In the genomic region with DNA sequence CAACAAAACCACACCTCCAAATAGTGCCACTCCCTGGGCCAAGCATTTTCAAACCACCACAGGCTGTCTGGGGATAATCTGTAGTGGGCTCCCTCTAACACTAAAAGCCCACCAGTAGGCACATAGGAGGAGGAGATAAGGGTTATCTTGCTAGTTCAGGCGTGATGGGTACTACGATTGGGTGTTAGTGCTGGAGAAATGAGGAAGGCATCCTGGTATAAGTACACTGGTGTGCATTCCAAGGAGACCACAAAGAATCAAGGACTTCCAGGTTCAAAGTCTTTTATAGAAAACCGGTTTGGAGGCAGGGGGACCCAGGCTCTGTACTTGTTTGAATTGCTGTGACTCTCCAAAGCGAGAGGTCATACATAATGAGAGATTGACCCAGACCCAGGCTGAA, we compare ENCODE assay signal across 8 mouse cellular contexts. TPM values are rescaled to one million over a fixed set of nuclear protein-coding genes. Genes with fewer than 3 reads are reported as not detected.
A peak's percentile ranks its signal among the peaks of the same experiment; 100 is the strongest.
DNase-seq lines count a peak whose midpoint lies in the region; ATAC-seq and TF ChIP-seq lines count a peak whose summit lies in the region.

No protein-coding gene starts in this region.

- DNase-seq in cerebellum, adult 8-10 months: peak; percentile 13
- DNase-seq in thymus, adult 2 months: no peak
- no peak for DNase-seq in thymus, postnatal 10 days (ENCODE audit: low spot score in 2 of 2)
- no peak for DNase-seq in ovary, postnatal 36 days (ENCODE audit: low spot score)
- no peak for DNase-seq in layer of hippocampus, adult 8-10 months (ENCODE audit: low spot score in 2 of 2)
- no peak for DNase-seq in adrenal gland, postnatal 10 days

- TF ChIP-seq POLR2A in thymus, adult 2 months (IDR thresholded peaks at IDR 0.05; ENCODE audit: control insufficient read depth, extremely low read depth, insufficient read depth, low read length, poor library complexity): no peak

- no peak for TF ChIP-seq CTCF in thymus, adult 2 months (IDR thresholded peaks at IDR 0.05; ENCODE audit: borderline replicate concordance, control insufficient read depth, extremely low read depth, insufficient read depth, low read length, poor library complexity)

- WGBS in thymus, adult 2 months: 57% methylated on average over 4 of the region's 4 CpGs
- 5% methylated on average over 4 of the region's 4 CpGs for WGBS in liver, embryonic 12.5 days (ENCODE audit: insufficient replicate concordance)

- no peaks in the 10 kb centered on the region for H3K27me3 ChIP-seq in thymus, adult 2 months (ENCODE audit: control insufficient read depth, insufficient read depth, low read length)
- no peaks in the 10 kb centered on the region for H3K27me3 ChIP-seq in liver, embryonic 12.5 days (replicated peaks)

- H3K9ac ChIP-seq in liver, embryonic 12.5 days: peak overlapping the region; percentile 77; the same call in 1 of the 2 replicates

- 0 out of 2 replicates have a peak, but pooled peaks cover 6% of the 10 kb centered on the region for H3K9me3 ChIP-seq in liver, embryonic 12.5 days (replicated peaks)

- H3K36me3 ChIP-seq in thymus, adult 2 months (ENCODE audit: control insufficient read depth, insufficient read depth, low read length): no peaks in the 10 kb centered on the region
- peaks cover 9% of the 10 kb centered on the region; the same call in 1 of the 2 replicates for H3K36me3 ChIP-seq in liver, embryonic 12.5 days

- H3K4me1 ChIP-seq in thymus, adult 2 months (replicated peaks; ENCODE audit: control insufficient read depth, insufficient read depth, low read length): peaks cover 8% of the 10 kb centered on the region
- peaks cover 30% of the 10 kb centered on the region for H3K4me1 ChIP-seq in liver, embryonic 12.5 days

- ATAC-seq in cerebellum, adult (ENCODE audit: insufficient number of reproducible peaks, low FRiP score, low TSS enrichment): no peak
- ATAC-seq in liver, embryonic 12.5 days: peak; percentile 45; the same call in 1 of the 2 replicates

- peak overlapping the region; percentile 99 for H3K4me2 ChIP-seq in liver, embryonic 12.5 days

- H3K4me3 ChIP-seq in thymus, adult 2 months (ENCODE audit: control insufficient read depth, insufficient read depth, low read length): peak overlapping the region; percentile 58
- peak overlapping the region; percentile 76 for H3K4me3 ChIP-seq in liver, embryonic 12.5 days

- no peak overlapping the region for H3K27ac ChIP-seq in thymus, adult 2 months (ENCODE audit: control insufficient read depth, insufficient read depth, low read length)
- H3K27ac ChIP-seq in liver, embryonic 12.5 days: peak overlapping the region; percentile 81

RNA-seq across cellular contexts. Expression of gene Rabep2, which starts 0.4 kb away (rescaled TPM):
- 26.1 and 27.6 TPM in 2 replicates for polyA plus RNA-seq in thymus, adult 2 months (2012; rRNA removed)
- 9.6 and 10.2 TPM in 2 replicates for polyA plus RNA-seq in liver, embryonic 12.5 days (2016; fragmentation: Nextera tagmentation; extraction: Ambion mirVana)
- total RNA-seq in layer of hippocampus, adult 8-10 months (2022): 10 to 100 TPM; 15.6 to 22.1 (median 17.1) TPM
- total RNA-seq in adrenal gland, postnatal 10 days (2021): 10 to 100 TPM; 26.5 to 42.3 TPM

RNA-seq across cellular contexts. Expression of gene Cd19, which starts 13.5 kb away (rescaled TPM):
- polyA plus RNA-seq in thymus, adult 2 months (2012; rRNA removed): 10.8 and 11.6 TPM in 2 replicates
- 0.08 TPM in 1 of 2 replicates, not detected in the other for polyA plus RNA-seq in liver, embryonic 12.5 days (2016; fragmentation: Nextera tagmentation; extraction: Ambion mirVana)
- total RNA-seq in layer of hippocampus, adult 8-10 months (2022): not detected
- 1 to 10 TPM; 4.0 to 4.9 TPM for total RNA-seq in adrenal gland, postnatal 10 days (2021)

RNA-seq across cellular contexts. Expression of gene Nfatc2ip, which starts 31.6 kb away (rescaled TPM):
- polyA plus RNA-seq in thymus, adult 2 months (2012; rRNA removed): 24.3 and 28.6 TPM in 2 replicates
- polyA plus RNA-seq in liver, embryonic 12.5 days (2016; fragmentation: Nextera tagmentation; extraction: Ambion mirVana): 3.6 and 3.7 TPM in 2 replicates
- total RNA-seq in layer of hippocampus, adult 8-10 months (2022): 1 to 10 TPM; 5.2 to 8.0 (median 6.2) TPM
- total RNA-seq in adrenal gland, postnatal 10 days (2021): 1 to 10 TPM; 6.9 to 7.3 TPM

RNA-seq across cellular contexts. Expression of gene Atp2a1, which starts 34.8 kb away (rescaled TPM):
- 3.2 and 5.2 TPM in 2 replicates for polyA plus RNA-seq in thymus, adult 2 months (2012; rRNA removed)
- polyA plus RNA-seq in liver, embryonic 12.5 days (2016; fragmentation: Nextera tagmentation; extraction: Ambion mirVana): 0.17 and 1.5 TPM in 2 replicates
- total RNA-seq in layer of hippocampus, adult 8-10 months (2022): 1 to 10 TPM in 3 of 4 experiments, under 1 TPM in 1; 0.99 to 5.6 (median 1.2) TPM
- 100 to 1,000 TPM; 189 to 579 TPM for total RNA-seq in adrenal gland, postnatal 10 days (2021)

RNA-seq across cellular contexts. Expression of gene Sh2b1, which starts 47.1 kb away (rescaled TPM):
- polyA plus RNA-seq in thymus, adult 2 months (2012; rRNA removed): 146 TPM in 2 replicates
- polyA plus RNA-seq in liver, embryonic 12.5 days (2016; fragmentation: Nextera tagmentation; extraction: Ambion mirVana): 17.0 and 17.5 TPM in 2 replicates
- total RNA-seq in layer of hippocampus, adult 8-10 months (2022): 10 to 100 TPM; 66.0 to 70.3 (median 67.3) TPM
- total RNA-seq in adrenal gland, postnatal 10 days (2021): 10 to 100 TPM; 47.5 to 53.4 TPM

Comparison
In these comparisons a context has a peak if more than half of its experiments do, and no peak if none do; other contexts are left out.
1. RNA of gene Cd19, which starts 13.5 kb away (total RNA-seq): 4.0 to 4.9 TPM in adrenal gland, postnatal 10 days; not detected in layer of hippocampus, adult 8-10 months; every median in the first group is over 4 times any median in the second.